Mouse (Mus musculus): ENCODE results near the gene Ostn. TPM values are rescaled to one million over a fixed set of nuclear protein-coding genes. Genes with fewer than 3 reads are reported as not detected.

Ostn gene
- polyA plus RNA-seq, 1 experiment from 2014 or later = not detected

GRCm38 (mm10) chr16:27349235-27349634 is 41.9 kb downstream of the Ostn start:
- Histone ChIP-seq H3K9me3 (ENCODE audit: control insufficient read depth, low read length) (no peaks in the 10 kb centered on the region), H3K4me3 (replicated peaks; ENCODE audit: low read length) (no peak overlapping the region), H3K27ac (ENCODE audit: low read length) (no peak overlapping the region), H3K4me2 (ENCODE audit: low read length) (no peak overlapping the region), H3K27me3 (replicated peaks; ENCODE audit: control insufficient read depth, insufficient read depth, low read length) (no peaks in the 10 kb centered on the region), H3K36me3 (ENCODE audit: control insufficient read depth, insufficient read depth) (no peaks in the 10 kb centered on the region), H3K9ac (replicated peaks; ENCODE audit: low read depth, low read length) (no peak overlapping the region), H3K4me1 (replicated peaks; ENCODE audit: control insufficient read depth, insufficient read depth, low read length) (no peaks in the 10 kb centered on the region)
- 89% methylated on average over 2 of the region's 2 CpGs for WGBS
- ATAC-seq = no peak

- H3K27me3 ChIP-seq (replicated peaks; ENCODE audit: control insufficient read depth, insufficient read depth, low read length) = no peaks in the 10 kb centered on the region
- ATAC-seq = no peak
- H3K36me3 ChIP-seq (ENCODE audit: control insufficient read depth, insufficient read depth) = no peaks in the 10 kb centered on the region
- WGBS = 91% methylated on average over 7 of the region's 7 CpGs
- H3K9ac ChIP-seq (replicated peaks; ENCODE audit: low read depth, low read length) = no peak overlapping the region
- no peak overlapping the region for H3K4me3 ChIP-seq (replicated peaks; ENCODE audit: low read length)
- no peaks in the 10 kb centered on the region for H3K9me3 ChIP-seq (ENCODE audit: control insufficient read depth, low read length)
- H3K27ac ChIP-seq (ENCODE audit: low read length) = no peak overlapping the region
- no peak overlapping the region for H3K4me2 ChIP-seq (ENCODE audit: low read length)
- no peaks in the 10 kb centered on the region for H3K4me1 ChIP-seq (replicated peaks; ENCODE audit: control insufficient read depth, insufficient read depth, low read length)
Measured at GRCm38 (mm10) chr16:27349878-27350532, 42.7 kb downstream of the Ostn start.

- Histone ChIP-seq H3K9me3 (ENCODE audit: control insufficient read depth, low read length) (no peaks in the 10 kb centered on the region), H3K27me3 (replicated peaks; ENCODE audit: control insufficient read depth, insufficient read depth, low read length) (no peaks in the 10 kb centered on the region), H3K9ac (replicated peaks; ENCODE audit: low read depth, low read length) (no peak overlapping the region), H3K4me2 (ENCODE audit: low read length) (no peak overlapping the region), H3K27ac (ENCODE audit: low read length) (no peak overlapping the region), H3K4me3 (replicated peaks; ENCODE audit: low read length) (no peak overlapping the region), H3K36me3 (ENCODE audit: control insufficient read depth, insufficient read depth) (no peaks in the 10 kb centered on the region), H3K4me1 (replicated peaks; ENCODE audit: control insufficient read depth, insufficient read depth, low read length) (no peaks in the 10 kb centered on the region)
- no peak for ATAC-seq
- WGBS = 87% methylated on average over 2 of the region's 2 CpGs
Measured at GRCm38 (mm10) chr16:27354464-27354863, 47.2 kb downstream of the Ostn start.

GRCm38 (mm10) chr16:27360059-27360458 is 52.8 kb downstream of the Ostn start:
- H3K27ac ChIP-seq (ENCODE audit: low read length) = no peak overlapping the region
- no peak for ATAC-seq
- WGBS = 98% methylated on average over 1 of the region's 1 CpGs
- no peaks in the 10 kb centered on the region for H3K27me3 ChIP-seq (replicated peaks; ENCODE audit: control insufficient read depth, insufficient read depth, low read length)
- H3K4me1 ChIP-seq (replicated peaks; ENCODE audit: control insufficient read depth, insufficient read depth, low read length) = no peaks in the 10 kb centered on the region
- no peak overlapping the region for H3K9ac ChIP-seq (replicated peaks; ENCODE audit: low read depth, low read length)
- no peaks in the 10 kb centered on the region for H3K9me3 ChIP-seq (ENCODE audit: control insufficient read depth, low read length)
- no peaks in the 10 kb centered on the region for H3K36me3 ChIP-seq (ENCODE audit: control insufficient read depth, insufficient read depth)
- no peak overlapping the region for H3K4me3 ChIP-seq (replicated peaks; ENCODE audit: low read length)
- no peak overlapping the region for H3K4me2 ChIP-seq (ENCODE audit: low read length)

- Histone ChIP-seq H3K4me2 (ENCODE audit: low read length) (no peak within 1 kb of the TSS), H3K4me3 (replicated peaks; ENCODE audit: low read length) (no peak within 1 kb of the TSS), H3K9me3 (ENCODE audit: control insufficient read depth, low read length) (no peaks in the 10 kb centered on the region), H3K27ac (ENCODE audit: low read length) (no peak within 1 kb of the TSS), H3K4me1 (replicated peaks; ENCODE audit: control insufficient read depth, insufficient read depth, low read length) (no peaks in the 10 kb centered on the region), H3K36me3 (ENCODE audit: control insufficient read depth, insufficient read depth) (no peaks in the 10 kb centered on the region), H3K27me3 (replicated peaks; ENCODE audit: control insufficient read depth, insufficient read depth, low read length) (no peaks in the 10 kb centered on the region), H3K9ac (replicated peaks; ENCODE audit: low read depth, low read length) (no peak within 1 kb of the TSS)
- ATAC-seq = no peak
- WGBS = 80% methylated on average over 8 of the region's 8 CpGs
Measured at GRCm38 (mm10) chr16:27370191-27370590, 62.9 kb downstream of the Ostn start, which contains the start of gene Uts2b. Gene Uts2b, minus strand, starts transcription at chr16:27370239.

- no peaks in the 10 kb centered on the region for H3K4me1 ChIP-seq (replicated peaks; ENCODE audit: control insufficient read depth, insufficient read depth, low read length)
- H3K36me3 ChIP-seq (ENCODE audit: control insufficient read depth, insufficient read depth) = no peaks in the 10 kb centered on the region
- H3K9ac ChIP-seq (replicated peaks; ENCODE audit: low read depth, low read length) = no peak overlapping the region
- no peak for ATAC-seq
- 29% methylated on average over 2 of the region's 2 CpGs for WGBS
- H3K9me3 ChIP-seq (ENCODE audit: control insufficient read depth, low read length) = no peaks in the 10 kb centered on the region
- no peak overlapping the region for H3K4me2 ChIP-seq (ENCODE audit: low read length)
- no peaks in the 10 kb centered on the region for H3K27me3 ChIP-seq (replicated peaks; ENCODE audit: control insufficient read depth, insufficient read depth, low read length)
- H3K4me3 ChIP-seq (replicated peaks; ENCODE audit: low read length) = no peak overlapping the region
- no peak overlapping the region for H3K27ac ChIP-seq (ENCODE audit: low read length)
Measured at GRCm38 (mm10) chr16:27370700-27371099, 63.4 kb downstream of the Ostn start.

GRCm38 (mm10) chr16:27374139-27374538 is 66.8 kb downstream of the Ostn start:
- 81% methylated on average over 3 of the region's 3 CpGs for WGBS
- no peaks in the 10 kb centered on the region for H3K4me1 ChIP-seq (replicated peaks; ENCODE audit: control insufficient read depth, insufficient read depth, low read length)
- no peaks in the 10 kb centered on the region for H3K36me3 ChIP-seq (ENCODE audit: control insufficient read depth, insufficient read depth)
- ATAC-seq = no peak
- H3K9me3 ChIP-seq (ENCODE audit: control insufficient read depth, low read length) = no peaks in the 10 kb centered on the region
- no peak overlapping the region for H3K4me2 ChIP-seq (ENCODE audit: low read length)
- H3K9ac ChIP-seq (replicated peaks; ENCODE audit: low read depth, low read length) = no peak overlapping the region
- H3K27ac ChIP-seq (ENCODE audit: low read length) = no peak overlapping the region
- H3K27me3 ChIP-seq (replicated peaks; ENCODE audit: control insufficient read depth, insufficient read depth, low read length) = no peaks in the 10 kb centered on the region
- H3K4me3 ChIP-seq (replicated peaks; ENCODE audit: low read length) = no peak overlapping the region

GRCm38 (mm10) chr16:27375318-27375717 is 68.0 kb downstream of the Ostn start:
- Histone ChIP-seq H3K9ac (replicated peaks; ENCODE audit: low read depth, low read length) (no peak overlapping the region), H3K4me1 (replicated peaks; ENCODE audit: control insufficient read depth, insufficient read depth, low read length) (no peaks in the 10 kb centered on the region), H3K4me3 (replicated peaks; ENCODE audit: low read length) (no peak overlapping the region), H3K27me3 (replicated peaks; ENCODE audit: control insufficient read depth, insufficient read depth, low read length) (no peaks in the 10 kb centered on the region), H3K4me2 (ENCODE audit: low read length) (no peak overlapping the region), H3K9me3 (ENCODE audit: control insufficient read depth, low read length) (no peaks in the 10 kb centered on the region), H3K27ac (ENCODE audit: low read length) (no peak overlapping the region), H3K36me3 (ENCODE audit: control insufficient read depth, insufficient read depth) (no peaks in the 10 kb centered on the region)
- WGBS = 94% methylated on average over 2 of the region's 2 CpGs
- no peak for ATAC-seq

- Histone ChIP-seq H3K9ac (replicated peaks; ENCODE audit: low read depth, low read length) (no peak overlapping the region), H3K4me2 (ENCODE audit: low read length) (no peak overlapping the region), H3K36me3 (ENCODE audit: control insufficient read depth, insufficient read depth) (no peaks in the 10 kb centered on the region), H3K27me3 (replicated peaks; ENCODE audit: control insufficient read depth, insufficient read depth, low read length) (no peaks in the 10 kb centered on the region), H3K9me3 (ENCODE audit: control insufficient read depth, low read length) (no peaks in the 10 kb centered on the region), H3K4me1 (replicated peaks; ENCODE audit: control insufficient read depth, insufficient read depth, low read length) (no peaks in the 10 kb centered on the region), H3K4me3 (replicated peaks; ENCODE audit: low read length) (no peak overlapping the region), H3K27ac (ENCODE audit: low read length) (no peak overlapping the region)
- no peak for ATAC-seq
Measured at GRCm38 (mm10) chr16:27376556-27376955, 69.3 kb downstream of the Ostn start.

- no peak overlapping the region for H3K4me2 ChIP-seq (ENCODE audit: low read length)
- ATAC-seq = no peak
- 86% methylated on average over 4 of the region's 4 CpGs for WGBS
- no peaks in the 10 kb centered on the region for H3K4me1 ChIP-seq (replicated peaks; ENCODE audit: control insufficient read depth, insufficient read depth, low read length)
- no peaks in the 10 kb centered on the region for H3K9me3 ChIP-seq (ENCODE audit: control insufficient read depth, low read length)
- no peaks in the 10 kb centered on the region for H3K27me3 ChIP-seq (replicated peaks; ENCODE audit: control insufficient read depth, insufficient read depth, low read length)
- H3K36me3 ChIP-seq (ENCODE audit: control insufficient read depth, insufficient read depth) = no peaks in the 10 kb centered on the region
- no peak overlapping the region for H3K27ac ChIP-seq (ENCODE audit: low read length)
- H3K4me3 ChIP-seq (replicated peaks; ENCODE audit: low read length) = no peak overlapping the region
- no peak overlapping the region for H3K9ac ChIP-seq (replicated peaks; ENCODE audit: low read depth, low read length)
Measured at GRCm38 (mm10) chr16:27382217-27382616, 74.9 kb downstream of the Ostn start.

Measured in forebrain, embryonic 16.5 days (tissue).